ENCODE assay signal across 14 mouse cellular contexts in the genomic region with DNA sequence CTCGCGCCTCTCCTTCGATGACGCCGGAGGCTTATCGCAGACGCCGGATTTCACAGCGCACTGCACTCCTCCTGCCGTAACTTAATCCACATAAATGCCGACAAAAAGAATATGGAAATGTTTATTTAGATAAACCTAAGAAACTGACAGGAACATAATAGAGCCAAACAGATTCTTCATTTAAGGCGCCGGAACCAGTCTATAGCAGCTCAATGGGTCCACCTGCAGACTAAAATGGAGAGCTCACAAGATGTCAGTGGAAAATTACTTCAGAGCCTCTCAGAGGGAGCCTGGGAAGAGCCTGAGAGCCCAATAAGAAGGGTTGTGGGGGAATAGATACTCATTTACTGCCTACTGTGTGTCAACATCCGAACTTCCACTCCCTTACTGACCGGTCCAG. TPM values are rescaled to one million over a fixed set of nuclear protein-coding genes. Genes with fewer than 3 reads are reported as not detected.
DNase-seq lines count a peak whose midpoint lies in the region; ATAC-seq and TF ChIP-seq lines count a peak whose summit lies in the region.
"Had no signal": no experiment of that assay in that cellular context is flagged by ENCODE, and none has a peak within 500 bp of the region (broad histone marks: within the 10 kb centered on the region; RNA-seq: fewer than 3 reads in every experiment).

No protein-coding gene starts in this region.

- no peaks in the 10 kb centered on the region for H3K79me2 ChIP-seq in CH12.LX (replicated peaks; ENCODE audit: control insufficient read depth, extremely low read depth, insufficient read depth, poor library complexity, severe bottlenecking)

- no peaks in the 10 kb centered on the region for H3K4me1 ChIP-seq in embryonic facial prominence, embryonic 11.5 days (ENCODE audit: control insufficient read depth, insufficient read depth, low read length)
- H3K4me1 ChIP-seq in embryonic facial prominence, embryonic 10.5 days, result peaks cover 10% of the 10 kb centered on the region
- no peaks in the 10 kb centered on the region for H3K4me1 ChIP-seq in CH12.LX (ENCODE audit: control insufficient read depth in 1 of 2, insufficient read depth in 2 of 2)
- peaks cover 13% of the 10 kb centered on the region; the same call in 1 of the 2 replicates for H3K4me1 ChIP-seq in embryonic facial prominence, embryonic 15.5 days
- H3K4me1 ChIP-seq in kidney, embryonic 14.5 days (ENCODE audit: control insufficient read depth, insufficient read depth, low read length), result no peaks in the 10 kb centered on the region
- H3K4me1 ChIP-seq: stomach, embryonic 15.5 days had no signal

- H3K4me3 ChIP-seq in embryonic facial prominence, embryonic 11.5 days (ENCODE audit: low read depth, low read length), result no peak overlapping the region
- H3K4me3 ChIP-seq in embryonic facial prominence, embryonic 10.5 days, result no peak overlapping the region
- H3K4me3 ChIP-seq in CH12.LX (replicated peaks in 1 of 3; ENCODE audit: low read depth in 2 of 3, low read length in 2 of 3, poor library complexity in 1 of 3), result no peak overlapping the region
- no peak overlapping the region for H3K4me3 ChIP-seq in embryonic facial prominence, embryonic 15.5 days (replicated peaks)
- no peak overlapping the region for H3K4me3 ChIP-seq in kidney, embryonic 14.5 days (ENCODE audit: low read length)
- H3K4me3 ChIP-seq: kidney, embryonic 15.5 days; limb, embryonic 13.5 days; myocyte; stomach, embryonic 15.5 days had no signal

- TF ChIP-seq EP300 in CH12.LX (IDR thresholded peaks at IDR 0.05; ENCODE audit: low read length), result no peak

- DNase-seq in embryonic facial prominence, embryonic 11.5 days (ENCODE audit: low spot score), result peak; percentile 3
- no peak for DNase-seq in embryonic facial prominence, embryonic 10.5 days (ENCODE audit: low spot score)
- peak; percentile 17 for DNase-seq in kidney, postnatal 14 days
- no peak for DNase-seq in kidney, adult 8-10 months
- DNase-seq in CH12.LX (ENCODE audit: extremely low read depth), result no peak
- DNase-seq: gastrocnemius, postnatal 14 days; lung, postnatal 10 days had no signal

- 90% methylated on average over 15 of the region's 15 CpGs for WGBS in embryonic facial prominence, embryonic 11.5 days
- WGBS in embryonic facial prominence, embryonic 10.5 days, result 91% methylated on average over 15 of the region's 15 CpGs
- WGBS in embryonic facial prominence, embryonic 15.5 days, result 54% methylated on average over 15 of the region's 15 CpGs
- 80% methylated on average over 15 of the region's 15 CpGs for WGBS in kidney, embryonic 14.5 days

- H3K9me3 ChIP-seq in embryonic facial prominence, embryonic 11.5 days (replicated peaks; ENCODE audit: control insufficient read depth, low read length), result no peaks in the 10 kb centered on the region
- H3K9me3 ChIP-seq in embryonic facial prominence, embryonic 10.5 days, result no peaks in the 10 kb centered on the region
- peaks cover 7% of the 10 kb centered on the region for H3K9me3 ChIP-seq in CH12.LX (replicated peaks; ENCODE audit: low read length)
- no peaks in the 10 kb centered on the region for H3K9me3 ChIP-seq in embryonic facial prominence, embryonic 15.5 days (replicated peaks)
- H3K9me3 ChIP-seq in kidney, embryonic 14.5 days (ENCODE audit: control insufficient read depth, low read length), result no peaks in the 10 kb centered on the region
- H3K9me3 ChIP-seq: kidney, embryonic 15.5 days; limb, embryonic 13.5 days; stomach, embryonic 15.5 days had no signal

- TF ChIP-seq CTCF in CH12.LX (conservative IDR thresholded peaks at IDR 0.05 in 1 of 2, IDR thresholded peaks at IDR 0.05 in 1 of 2; ENCODE audit: low read depth in 2 of 2, low read length in 2 of 2), result peak in 1 of 2 experiments; percentile 35; a peak in 2 of 4 replicates

- no peaks in the 10 kb centered on the region for H3K36me3 ChIP-seq in embryonic facial prominence, embryonic 11.5 days (replicated peaks; ENCODE audit: control insufficient read depth, insufficient read depth, low read depth, low read length)
- H3K36me3 ChIP-seq in embryonic facial prominence, embryonic 10.5 days (replicated peaks), result no peaks in the 10 kb centered on the region
- no peaks in the 10 kb centered on the region for H3K36me3 ChIP-seq in CH12.LX (replicated peaks in 1 of 2; ENCODE audit: control insufficient read depth in 1 of 2, insufficient read depth in 1 of 2, low read length in 1 of 2)
- no peaks in the 10 kb centered on the region for H3K36me3 ChIP-seq in embryonic facial prominence, embryonic 15.5 days
- no peaks in the 10 kb centered on the region for H3K36me3 ChIP-seq in kidney, embryonic 14.5 days (ENCODE audit: control insufficient read depth, insufficient read depth, low read length)
- H3K36me3 ChIP-seq: kidney, embryonic 15.5 days; limb, embryonic 13.5 days; stomach, embryonic 15.5 days had no signal

- no peak overlapping the region for H3K27ac ChIP-seq in embryonic facial prominence, embryonic 11.5 days (replicated peaks; ENCODE audit: low read depth, low read length)
- H3K27ac ChIP-seq in embryonic facial prominence, embryonic 10.5 days (replicated peaks), result no peak overlapping the region
- no peak overlapping the region for H3K27ac ChIP-seq in CH12.LX (ENCODE audit: insufficient read depth, low read depth)
- H3K27ac ChIP-seq in embryonic facial prominence, embryonic 15.5 days (replicated peaks), result no peak overlapping the region
- no peak overlapping the region for H3K27ac ChIP-seq in kidney, embryonic 14.5 days (ENCODE audit: low read depth, low read length)
- H3K27ac ChIP-seq: kidney, embryonic 15.5 days; limb, embryonic 13.5 days; stomach, embryonic 15.5 days had no signal

- H3K4me2 ChIP-seq in embryonic facial prominence, embryonic 11.5 days (ENCODE audit: low read depth, low read length), result no peak overlapping the region
- H3K4me2 ChIP-seq in CH12.LX (ENCODE audit: insufficient read depth, low read depth, poor library complexity, severe bottlenecking), result no peak overlapping the region
- peak overlapping the region; percentile 8; the same call in 1 of the 2 replicates for H3K4me2 ChIP-seq in embryonic facial prominence, embryonic 15.5 days (replicated peaks)
- no peak overlapping the region for H3K4me2 ChIP-seq in kidney, embryonic 14.5 days (replicated peaks; ENCODE audit: low read depth, low read length)
- H3K4me2 ChIP-seq: kidney, embryonic 15.5 days; limb, embryonic 13.5 days; stomach, embryonic 15.5 days had no signal

- no peak overlapping the region for H3K9ac ChIP-seq in embryonic facial prominence, embryonic 11.5 days (replicated peaks; ENCODE audit: low read length)
- no peak overlapping the region for H3K9ac ChIP-seq in CH12.LX (ENCODE audit: insufficient read depth, low read depth)
- no peak overlapping the region for H3K9ac ChIP-seq in embryonic facial prominence, embryonic 15.5 days
- no peak overlapping the region for H3K9ac ChIP-seq in kidney, embryonic 14.5 days (ENCODE audit: low read depth, low read length)
- H3K9ac ChIP-seq: kidney, embryonic 15.5 days; limb, embryonic 13.5 days; stomach, embryonic 15.5 days had no signal

- no peaks in the 10 kb centered on the region for H3K27me3 ChIP-seq in embryonic facial prominence, embryonic 11.5 days (ENCODE audit: control insufficient read depth, insufficient read depth, low read length)
- peaks cover 11% of the 10 kb centered on the region for H3K27me3 ChIP-seq in embryonic facial prominence, embryonic 10.5 days (replicated peaks; ENCODE audit: low read depth, poor library complexity, severe bottlenecking)
- peaks cover 66% of the 10 kb centered on the region for H3K27me3 ChIP-seq in CH12.LX (replicated peaks)
- no peaks in the 10 kb centered on the region for H3K27me3 ChIP-seq in embryonic facial prominence, embryonic 15.5 days
- peaks cover 3% of the 10 kb centered on the region; the same call in 1 of the 2 replicates for H3K27me3 ChIP-seq in kidney, embryonic 14.5 days (ENCODE audit: control insufficient read depth, insufficient read depth, low read length)

- ATAC-seq in embryonic facial prominence, embryonic 11.5 days (replicated peaks; ENCODE audit: insufficient number of reproducible peaks, low FRiP score, low TSS enrichment, low read depth), result no peak
- ATAC-seq in embryonic facial prominence, embryonic 15.5 days (ENCODE audit: insufficient number of reproducible peaks, low FRiP score, low TSS enrichment, low read depth), result no peak
- ATAC-seq in kidney, embryonic 14.5 days (ENCODE audit: low FRiP score, low TSS enrichment), result no peak
- ATAC-seq in megakaryocyte progenitor cell, adult 5-6 weeks (replicated peaks; ENCODE audit: poor library complexity), result no peak

- in situ Hi-C loops in CH12.LX (cut with MboI; ENCODE audit: low pct_ligation_motif_present, low pct_unique_long_range_greater_than_20kb, low sequenced_read_pairs), result loop anchor here (25.0 kb wide), 2 partner anchors 250 to 425 kb away; no protein-coding TSS in a partner anchor

- dilution Hi-C loops in CH12.LX (cut with MboI; ENCODE audit: extremely low pct_ligation_motif_present, extremely low pct_unique_long_range_greater_than_20kb, low sequenced_read_pairs), result no loop called here

- peak; percentile 40 for TF ChIP-seq RAD21 in CH12.LX (IDR thresholded peaks at IDR 0.05; ENCODE audit: low read depth, low read length)

- TF ChIP-seq POLR2A in CH12.LX (IDR thresholded peaks at IDR 0.05; ENCODE audit: low read depth, low read length), result no peak

RNA-seq across cellular contexts. Expression of gene Selenok, which starts 30.6 kb away (rescaled TPM):
- polyA plus RNA-seq in embryonic facial prominence, embryonic 11.5 days (2014; fragmentation: Nextera tagmentation; extraction: Ambion mirVana), result 231 and 242 TPM in 2 replicates
- 260 and 274 TPM in 2 replicates for polyA plus RNA-seq in embryonic facial prominence, embryonic 10.5 days (2016; fragmentation: Nextera tagmentation; extraction: Ambion mirVana)
- total RNA-seq in CH12.LX (2012; rRNA removed) (48.5 and 59.6 TPM in 2 replicates), CH12.LX (2014; rRNA removed) (83.7 and 88.8 TPM in 2 replicates)
- 63.0 and 71.9 TPM in 2 replicates for polyA plus RNA-seq in CH12.LX (2012; ENCODE audit: insufficient read length, low read depth)
- 318 and 334 TPM in 2 replicates for polyA plus RNA-seq in embryonic facial prominence, embryonic 15.5 days (2015; fragmentation: Nextera tagmentation; extraction: Ambion mirVana)
- polyA plus RNA-seq in kidney, embryonic 14.5 days (2014; fragmentation: Nextera tagmentation; extraction: Ambion mirVana), result 203 and 294 TPM in 2 replicates
- total RNA-seq in megakaryocyte progenitor cell, adult 5-6 weeks (2015), result 80.1 and 88.6 TPM in 2 replicates
- 217 and 228 TPM in 2 replicates for total RNA-seq in megakaryocyte progenitor cell, adult 5-6 weeks (2017)

RNA-seq across cellular contexts. Expression of gene Actr8, which starts 40.7 kb away (rescaled TPM):
- 68.4 TPM in 2 replicates for polyA plus RNA-seq in embryonic facial prominence, embryonic 11.5 days (2014; fragmentation: Nextera tagmentation; extraction: Ambion mirVana)
- polyA plus RNA-seq in embryonic facial prominence, embryonic 10.5 days (2016; fragmentation: Nextera tagmentation; extraction: Ambion mirVana), result 81.4 and 86.9 TPM in 2 replicates
- total RNA-seq in CH12.LX (2012; rRNA removed) (33.7 and 34.3 TPM in 2 replicates), CH12.LX (2014; rRNA removed) (32.8 and 33.4 TPM in 2 replicates)
- 26.7 and 32.0 TPM in 2 replicates for polyA plus RNA-seq in CH12.LX (2012; ENCODE audit: insufficient read length, low read depth)
- 62.2 and 67.7 TPM in 2 replicates for polyA plus RNA-seq in embryonic facial prominence, embryonic 15.5 days (2015; fragmentation: Nextera tagmentation; extraction: Ambion mirVana)
- polyA plus RNA-seq in kidney, embryonic 14.5 days (2014; fragmentation: Nextera tagmentation; extraction: Ambion mirVana), result 48.2 and 62.5 TPM in 2 replicates
- total RNA-seq in megakaryocyte progenitor cell, adult 5-6 weeks (2015), result 16.3 and 20.1 TPM in 2 replicates
- 27.9 and 29.7 TPM in 2 replicates for total RNA-seq in megakaryocyte progenitor cell, adult 5-6 weeks (2017)

Comparison
In these comparisons a context has a peak if more than half of its experiments do, and no peak if none do; other contexts are left out.
1. DNase-seq: peak in embryonic facial prominence, embryonic 11.5 days (single experiment) and kidney, postnatal 14 days (single experiment); none in embryonic facial prominence, embryonic 10.5 days (single experiment), kidney, adult 8-10 months (0 of 2) and CH12.LX (single experiment).